Mouse (Mus musculus): Measurements from ENCODE around the gene Aifm3. TPM values are rescaled to one million over a fixed set of nuclear protein-coding genes. Genes with fewer than 3 reads are reported as not detected.
A peak's percentile ranks its signal among the peaks of the same experiment; 100 is the strongest.

Gene Aifm3
- 1.1 and 3.2 TPM in 2 replicates for polyA plus RNA-seq (2016; fragmentation: Nextera tagmentation; extraction: Ambion mirVana)

GRCm38 (mm10) chr16:17489469-17490111, at the start of gene Aifm3:
Gene Aifm3 (plus strand): TSS chr16:17489611.
- Histone ChIP-seq H3K4me3 (peak within 1 kb of the TSS; percentile 30), H3K27me3 (replicated peaks) (peaks cover 20% of the 10 kb centered on the region), H3K27ac (no peak within 1 kb of the TSS), H3K36me3 (peaks cover 21% of the 10 kb centered on the region), H3K9me3 (no peaks in the 10 kb centered on the region), H3K4me2 (replicated peaks) (peak within 1 kb of the TSS; percentile 81), H3K4me1 (peaks cover 14% of the 10 kb centered on the region; the same call in 1 of the 2 replicates), H3K9ac (peak within 1 kb of the TSS; percentile 53)
- ATAC-seq (ENCODE audit: low FRiP score, low read depth), result peak; percentile 69
- WGBS, result under 1% methylated on average over 44 of the region's 47 CpGs

- peaks cover 14% of the 10 kb centered on the region for H3K36me3 ChIP-seq
- peak within 1 kb of the TSS; percentile 82 for H3K27ac ChIP-seq
- H3K4me2 ChIP-seq (replicated peaks), result peak within 1 kb of the TSS; percentile 88
- ATAC-seq (ENCODE audit: low FRiP score, low read depth), result peak; percentile 94
- peaks cover 8% of the 10 kb centered on the region for H3K4me1 ChIP-seq
- under 1% methylated on average over 63 of the region's 63 CpGs for WGBS
- H3K27me3 ChIP-seq (replicated peaks), result no peaks in the 10 kb centered on the region
- no peaks in the 10 kb centered on the region for H3K9me3 ChIP-seq
- H3K9ac ChIP-seq, result peak within 1 kb of the TSS; percentile 92
- peak within 1 kb of the TSS; percentile 78 for H3K4me3 ChIP-seq
Measured at GRCm38 (mm10) chr16:17451541-17452372, 37.7 kb upstream of the Aifm3 start, which contains the start of gene Crkl. Gene Crkl (plus strand): TSS chr16:17451987.

- peak; percentile 69 for ATAC-seq (ENCODE audit: low FRiP score, low read depth)
Measured at GRCm38 (mm10) chr16:17452373-17452715, 37.1 kb upstream of the Aifm3 start.

GRCm38 (mm10) chr16:17456901-17457300, 32.5 kb upstream of the Aifm3 start:
- ATAC-seq (ENCODE audit: low FRiP score, low read depth), result no peak
- Histone ChIP-seq H3K9me3 (no peaks in the 10 kb centered on the region), H3K4me1 (peaks cover 8% of the 10 kb centered on the region), H3K27ac (no peak overlapping the region), H3K4me2 (replicated peaks) (no peak overlapping the region), H3K36me3 (peaks cover 36% of the 10 kb centered on the region), H3K4me3 (no peak overlapping the region), H3K9ac (no peak overlapping the region), H3K27me3 (replicated peaks) (no peaks in the 10 kb centered on the region)
- whole genome bisulfite sequencing, result 94% methylated on average over 1 of the region's 1 CpGs

More at GRCm38 (mm10) chr16:17452373-17452715, 37.1 kb upstream of the Aifm3 start:
- Histone ChIP-seq H3K27me3 (replicated peaks) (no peaks in the 10 kb centered on the region), H3K4me3 (peak overlapping the region; percentile 78), H3K9ac (peak overlapping the region; percentile 92), H3K9me3 (no peaks in the 10 kb centered on the region), H3K4me2 (replicated peaks) (peak overlapping the region; percentile 88), H3K36me3 (peaks cover 20% of the 10 kb centered on the region), H3K4me1 (peaks cover 8% of the 10 kb centered on the region), H3K27ac (peak overlapping the region; percentile 82)
- WGBS, result under 1% methylated on average over 24 of the region's 24 CpGs

GRCm38 (mm10) chr16:17460254-17460653, 29.2 kb upstream of the Aifm3 start:
- Histone ChIP-seq H3K9ac (no peak overlapping the region), H3K4me1 (peaks cover under 1% of the 10 kb centered on the region), H3K9me3 (no peaks in the 10 kb centered on the region), H3K27ac (no peak overlapping the region), H3K27me3 (replicated peaks) (no peaks in the 10 kb centered on the region), H3K4me3 (no peak overlapping the region), H3K36me3 (peaks cover 33% of the 10 kb centered on the region), H3K4me2 (replicated peaks) (no peak overlapping the region)
- no peak for ATAC-seq (ENCODE audit: low FRiP score, low read depth)
- WGBS, result 92% methylated on average over 4 of the region's 4 CpGs

- H3K4me1 ChIP-seq, result no peaks in the 10 kb centered on the region
- H3K9me3 ChIP-seq, result no peaks in the 10 kb centered on the region
- no peak overlapping the region for H3K9ac ChIP-seq
- H3K4me2 ChIP-seq (replicated peaks), result no peak overlapping the region
- no peak overlapping the region for H3K4me3 ChIP-seq
- H3K36me3 ChIP-seq, result peaks cover 23% of the 10 kb centered on the region
- no peaks in the 10 kb centered on the region for H3K27me3 ChIP-seq (replicated peaks)
- WGBS, result 94% methylated on average over 1 of the region's 1 CpGs
- no peak for ATAC-seq (ENCODE audit: low FRiP score, low read depth)
- no peak overlapping the region for H3K27ac ChIP-seq
Measured at GRCm38 (mm10) chr16:17461596-17461995, 27.8 kb upstream of the Aifm3 start.

- Histone ChIP-seq H3K36me3 (peaks cover 7% of the 10 kb centered on the region), H3K27ac (no peak overlapping the region), H3K4me3 (no peak overlapping the region), H3K9me3 (no peaks in the 10 kb centered on the region), H3K4me1 (no peaks in the 10 kb centered on the region), H3K4me2 (replicated peaks) (no peak overlapping the region), H3K27me3 (replicated peaks) (no peaks in the 10 kb centered on the region), H3K9ac (no peak overlapping the region)
- ATAC-seq (ENCODE audit: low FRiP score, low read depth), result no peak
- WGBS, result 92% methylated on average over 2 of the region's 2 CpGs
Measured at GRCm38 (mm10) chr16:17463184-17463583, 26.2 kb upstream of the Aifm3 start.

- Histone ChIP-seq H3K27me3 (replicated peaks) (no peaks in the 10 kb centered on the region), H3K27ac (no peak overlapping the region), H3K4me2 (replicated peaks) (no peak overlapping the region), H3K9ac (no peak overlapping the region), H3K9me3 (no peaks in the 10 kb centered on the region), H3K36me3 (peaks cover 19% of the 10 kb centered on the region), H3K4me1 (no peaks in the 10 kb centered on the region), H3K4me3 (no peak overlapping the region)
- 93% methylated on average over 4 of the region's 4 CpGs for WGBS
- no peak for ATAC-seq (ENCODE audit: low FRiP score, low read depth)
Measured at GRCm38 (mm10) chr16:17466875-17467663, 22.3 kb upstream of the Aifm3 start.

GRCm38 (mm10) chr16:17472498-17472897, 16.9 kb upstream of the Aifm3 start:
- Histone ChIP-seq H3K4me3 (no peak overlapping the region), H3K27ac (no peak overlapping the region), H3K4me2 (replicated peaks) (no peak overlapping the region), H3K4me1 (no peaks in the 10 kb centered on the region), H3K9ac (no peak overlapping the region), H3K9me3 (no peaks in the 10 kb centered on the region), H3K36me3 (peaks cover 26% of the 10 kb centered on the region), H3K27me3 (replicated peaks) (no peaks in the 10 kb centered on the region)
- no peak for ATAC-seq (ENCODE audit: low FRiP score, low read depth)
- 89% methylated on average over 6 of the region's 6 CpGs for WGBS

GRCm38 (mm10) chr16:17474091-17474490, 15.3 kb upstream of the Aifm3 start:
- H3K27me3 ChIP-seq (replicated peaks), result no peaks in the 10 kb centered on the region
- no peaks in the 10 kb centered on the region for H3K9me3 ChIP-seq
- no peak overlapping the region for H3K4me3 ChIP-seq
- H3K4me1 ChIP-seq, result no peaks in the 10 kb centered on the region
- ATAC-seq (ENCODE audit: low FRiP score, low read depth), result no peak
- no peak overlapping the region for H3K4me2 ChIP-seq (replicated peaks)
- peaks cover 22% of the 10 kb centered on the region for H3K36me3 ChIP-seq
- H3K27ac ChIP-seq, result no peak overlapping the region
- H3K9ac ChIP-seq, result no peak overlapping the region

- H3K4me3 ChIP-seq, result no peak overlapping the region
- no peaks in the 10 kb centered on the region for H3K9me3 ChIP-seq
- no peaks in the 10 kb centered on the region for H3K4me1 ChIP-seq
- ATAC-seq (ENCODE audit: low FRiP score, low read depth), result no peak
- no peak overlapping the region for H3K4me2 ChIP-seq (replicated peaks)
- WGBS, result 88% methylated on average over 2 of the region's 2 CpGs
- H3K27ac ChIP-seq, result no peak overlapping the region
- no peaks in the 10 kb centered on the region for H3K27me3 ChIP-seq (replicated peaks)
- peaks cover 16% of the 10 kb centered on the region; the same call in 1 of the 2 replicates for H3K36me3 ChIP-seq
- H3K9ac ChIP-seq, result no peak overlapping the region
Measured at GRCm38 (mm10) chr16:17474761-17475160, 14.7 kb upstream of the Aifm3 start.

GRCm38 (mm10) chr16:17475326-17475725, 14.1 kb upstream of the Aifm3 start:
- Histone ChIP-seq H3K9me3 (no peaks in the 10 kb centered on the region), H3K4me3 (no peak overlapping the region), H3K36me3 (peaks cover 10% of the 10 kb centered on the region; the same call in 1 of the 2 replicates), H3K4me1 (no peaks in the 10 kb centered on the region), H3K27me3 (replicated peaks) (no peaks in the 10 kb centered on the region), H3K4me2 (replicated peaks) (no peak overlapping the region), H3K9ac (no peak overlapping the region), H3K27ac (no peak overlapping the region)
- no peak for ATAC-seq (ENCODE audit: low FRiP score, low read depth)
- 90% methylated on average over 4 of the region's 4 CpGs for WGBS

Measured in neural tube, embryonic 12.5 days (tissue).